Mouse (Mus musculus) adrenal gland, adult 8-10 months (tissue): Measurements from ENCODE around the gene Vmn1r115. TPM values are rescaled to one million over a fixed set of nuclear protein-coding genes. Genes with fewer than 3 reads are reported as not detected.
"Not testable (repeated sequence)": the region's sequence is repeated elsewhere in the genome, so short reads cannot be mapped to it uniquely, and the experiment has no call there.

ENCODE experiments used
- DNase-seq: peaks from one replicate; pipeline ENCODE4 v3.0.0; 2022
- total RNA-seq, 4 experiments: library from RNA; stranded (reverse); gene quantifications; 2 replicates each; pipeline ENCODE4 v1.2.4; 2022

Gene Vmn1r115
- not detected for total RNA-seq

GRCm38 (mm10) chr7:20844885-20845284 is at the start of gene Vmn1r115:
Gene Vmn1r115, minus strand, starts transcription at chr7:20844985.
- DNase-seq, result not testable (repeated sequence)

GRCm38 (mm10) chr7:20884021-20884420 is 39.2 kb upstream of the Vmn1r115 start, which contains the start of gene Vmn1r117:
Gene Vmn1r117, minus strand, starts transcription at chr7:20884121.
- not testable (repeated sequence) for DNase-seq

GRCm38 (mm10) chr7:20871956-20872355 is 27.2 kb upstream of the Vmn1r115 start, which contains the start of gene Vmn1r116:
Gene Vmn1r116, plus strand, starts transcription at chr7:20872256.
- not testable (repeated sequence) for DNase-seq

- not testable (repeated sequence) for DNase-seq
Observed at GRCm38 (mm10) chr7:20812086-20812485, 32.7 kb downstream of the Vmn1r115 start, which contains the start of gene Vmn1r114. Gene Vmn1r114, minus strand, starts transcription at chr7:20812186.

Other genes with a start within 250 kb of the Vmn1r115 start
- gene Gm4513, start 246.0 kb downstream of the Vmn1r115 start, total RNA-seq, result not detected
- not detected for gene Vmn1r107, start 176.1 kb downstream of the Vmn1r115 start, total RNA-seq
- not detected for gene Vmn1r111, start 141.8 kb downstream of the Vmn1r115 start, total RNA-seq
- gene Gm10668, start 114.4 kb downstream of the Vmn1r115 start, total RNA-seq, result not detected
- gene Vmn1r112, start 73.8 kb downstream of the Vmn1r115 start, total RNA-seq, result not detected
- not detected for gene Vmn1r113, start 57.7 kb downstream of the Vmn1r115 start, total RNA-seq
- not detected for gene Vmn1r114, start 32.8 kb downstream of the Vmn1r115 start, total RNA-seq
- not detected for gene Vmn1r116, start 27.3 kb upstream of the Vmn1r115 start, total RNA-seq
- gene Vmn1r117, start 39.1 kb upstream of the Vmn1r115 start, total RNA-seq, result not detected
- gene Vmn1r118, start 67.4 kb upstream of the Vmn1r115 start, total RNA-seq, result not detected
- gene Vmn1r119, start 167.5 kb upstream of the Vmn1r115 start, total RNA-seq, result not detected
- gene Vmn1r120, start 208.8 kb upstream of the Vmn1r115 start, total RNA-seq, result not detected